Mouse (Mus musculus) frontal cortex, adult 2 months (tissue): ENCODE data around the gene Gm11273. TPM values are rescaled to one million over a fixed set of nuclear protein-coding genes. Genes with fewer than 3 reads are reported as not detected.
A peak's percentile ranks its signal among the peaks of the same experiment; 100 is the strongest.
"Not testable (repeated sequence)": the region's sequence is repeated elsewhere in the genome, so short reads cannot be mapped to it uniquely, and the experiment has no call there.

Experiments used
- DNase-seq, 2 experiments: peaks; one replicate each; pipeline ENCODE4 v3.0.0; 2022; ENCODE audit warnings: low spot score in 1 of 2; ENCODE audit errors: extremely low spot score in 1 of 2
- polyA plus RNA-seq: library from polyadenylated mRNA; depleted of rRNA; stranded (reverse); fragments of >200 nt; gene quantifications from 2 replicates; pipeline ENCODE4 v1.2.3, GENCODE M21; 2012; rRNA removed

Gene Gm11273
- 15.3 and 32.5 TPM in 2 replicates for polyA plus RNA-seq

GRCm38 (mm10) chr13:21501182-21501581, at the start of gene Gm11273:
TSS of gene Gm11273 (minus strand) at chr13:21501418.
- not testable (repeated sequence) for DNase-seq

GRCm38 (mm10) chr13:21550416-21551110, 49.3 kb upstream of the Gm11273 start:
- no peak for DNase-seq

- no peak for DNase-seq
Measured at GRCm38 (mm10) chr13:21549487-21549886, 48.3 kb upstream of the Gm11273 start.

- DNase-seq: no peak
Measured at GRCm38 (mm10) chr13:21542708-21543107, 41.5 kb upstream of the Gm11273 start, which contains the start of gene Olfr1366. TSS of gene Olfr1366 (minus strand) at chr13:21542808.

- DNase-seq: peak; percentile 74 to 91
Measured at GRCm38 (mm10) chr13:21530781-21531201, 29.6 kb upstream of the Gm11273 start, which contains the start of gene Zkscan8. TSS of gene Zkscan8 (minus strand) at chr13:21531120.

GRCm38 (mm10) chr13:21530136-21530535, 28.9 kb upstream of the Gm11273 start:
- DNase-seq: no peak

GRCm38 (mm10) chr13:21506221-21506649, 5.0 kb upstream of the Gm11273 start:
- peak; percentile 36 to 79 for DNase-seq

GRCm38 (mm10) chr13:21502296-21502695, 1.1 kb upstream of the Gm11273 start:
- DNase-seq: no peak

GRCm38 (mm10) chr13:21495080-21495479, 6.1 kb downstream of the Gm11273 start, which contains the start of gene AK157302:
TSS of gene AK157302 (plus strand) at chr13:21495223.
- no peak for DNase-seq

GRCm38 (mm10) chr13:21492847-21493246, 8.4 kb downstream of the Gm11273 start:
- no peak for DNase-seq

- DNase-seq: no peak
Measured at GRCm38 (mm10) chr13:21486881-21487280, 14.3 kb downstream of the Gm11273 start.

- peak; percentile 55 to 89 for DNase-seq
Measured at GRCm38 (mm10) chr13:21478759-21479670, 22.2 kb downstream of the Gm11273 start, which contains the start of the genes Zkscan4 and Gm10065. TSS of gene Zkscan4 (plus strand) at chr13:21478907. TSS of gene Gm10065 (minus strand) at chr13:21479441.

GRCm38 (mm10) chr13:21472427-21472826, 28.8 kb downstream of the Gm11273 start:
- no peak for DNase-seq

- DNase-seq: no peak
Measured at GRCm38 (mm10) chr13:21469097-21469496, 32.1 kb downstream of the Gm11273 start.

GRCm38 (mm10) chr13:21468061-21469019, 32.9 kb downstream of the Gm11273 start, which contains the start of gene Nkapl:
TSS of gene Nkapl (minus strand) at chr13:21468509.
- peak; percentile 40 to 83 for DNase-seq

GRCm38 (mm10) chr13:21467336-21467735, 33.9 kb downstream of the Gm11273 start:
- DNase-seq: no peak

- not testable (repeated sequence) for DNase-seq
Measured at GRCm38 (mm10) chr13:21462516-21462915, 38.7 kb downstream of the Gm11273 start.

GRCm38 (mm10) chr13:21456347-21456746, 44.9 kb downstream of the Gm11273 start:
- DNase-seq: no peak

GRCm38 (mm10) chr13:21454133-21454532, 47.1 kb downstream of the Gm11273 start:
- no peak for DNase-seq

- DNase-seq: peak; percentile 75 to 91
Measured at GRCm38 (mm10) chr13:21453449-21453848, 47.8 kb downstream of the Gm11273 start, which contains the start of gene Zscan26. TSS of gene Zscan26 (minus strand) at chr13:21453730.
